Mouse (Mus musculus) lung, embryonic 16.5 days (tissue): ENCODE measurements around the gene Adgrv1. TPM values are rescaled to one million over a fixed set of nuclear protein-coding genes. Genes with fewer than 3 reads are reported as not detected.

Experiments used
- ATAC-seq: fragments of 200-750 bp; cut with Nextera tagmentation; 2 replicates; pipeline ENCODE4 v1.8.0; 2017; ENCODE audit warnings: low read depth, mild to moderate bottlenecking, moderate library complexity
- H3K27ac ChIP-seq: fragments of 300-500 bp; sonication (generic); 2 replicates; pipeline ENCODE4 v1.5.1; 2014; ENCODE audit warnings: mild to moderate bottlenecking, control low read depth, low read length
- H3K27me3 ChIP-seq: fragments of 300-500 bp; sonication (generic); 2 replicates; pipeline ENCODE4 v1.6.1; 2014; ENCODE audit warnings: low read depth, low read length, mixed read lengths; ENCODE audit not compliant: control insufficient read depth, insufficient read depth
- H3K36me3 ChIP-seq: fragments of 300-500 bp; sonication (generic); 2 replicates; pipeline ENCODE4 v1.6.1; 2014; ENCODE audit warnings: low read length; ENCODE audit not compliant: control insufficient read depth, insufficient read depth
- H3K4me1 ChIP-seq: fragments of 300-500 bp; sonication (generic); replicated peaks from 2 replicates; pipeline ENCODE4 v1.6.1; 2014; ENCODE audit warnings: low read length, mixed read lengths; ENCODE audit not compliant: control insufficient read depth, insufficient read depth
- H3K4me2 ChIP-seq: fragments of 300-500 bp; sonication (generic); 2 replicates; pipeline ENCODE4 v1.6.1; 2014; ENCODE audit warnings: low read depth, low read length, control low read depth
- H3K4me3 ChIP-seq: fragments of 300-500 bp; sonication (generic); 2 replicates; pipeline ENCODE4 v1.5.1; 2014; ENCODE audit warnings: mild to moderate bottlenecking, low read length, control low read depth
- H3K9ac ChIP-seq: fragments of 300-500 bp; sonication (generic); 2 replicates; pipeline ENCODE4 v1.6.1; 2014; ENCODE audit warnings: low read length, control low read depth
- H3K9me3 ChIP-seq: fragments of 300-500 bp; sonication (generic); 2 replicates; pipeline ENCODE4 v1.6.1; 2016; ENCODE audit warnings: low read length; ENCODE audit not compliant: control insufficient read depth
- WGBS: fragments of 180-500 bp; shearing (Covaris S2); extraction: QIAGEN DNeasy Blood & Tissue Kit; methylation state at CpG from one replicate; pipeline ENCODE4 v1.1.7; 2014; 5-methylcytosine and 5-hydroxymethylcytosine counted together
- polyA plus RNA-seq: library from polyadenylated mRNA; unstranded; fragments of >200 nt; fragmentation: Nextera tagmentation; extraction: Ambion mirVana; gene quantifications from 2 replicates; pipeline ENCODE4 v1.2.1, GENCODE M21; 2015

Gene Adgrv1
- polyA plus RNA-seq, 1 experiment from 2014 or later = 1.3 TPM

- H3K27me3 ChIP-seq = no peaks in the 10 kb centered on the region
- H3K36me3 ChIP-seq = no peaks in the 10 kb centered on the region
- H3K4me3 ChIP-seq = no peak overlapping the region
- H3K4me1 ChIP-seq = no peaks in the 10 kb centered on the region
- 84% methylated on average over 4 of the region's 4 CpGs for WGBS
- no peak overlapping the region for H3K9ac ChIP-seq
- no peak overlapping the region for H3K4me2 ChIP-seq
- no peak for ATAC-seq
- no peak overlapping the region for H3K27ac ChIP-seq
- H3K9me3 ChIP-seq = no peaks in the 10 kb centered on the region
Measured at GRCm38 (mm10) chr13:81449630-81450029, 183.3 kb downstream of the Adgrv1 start.

DNA sequence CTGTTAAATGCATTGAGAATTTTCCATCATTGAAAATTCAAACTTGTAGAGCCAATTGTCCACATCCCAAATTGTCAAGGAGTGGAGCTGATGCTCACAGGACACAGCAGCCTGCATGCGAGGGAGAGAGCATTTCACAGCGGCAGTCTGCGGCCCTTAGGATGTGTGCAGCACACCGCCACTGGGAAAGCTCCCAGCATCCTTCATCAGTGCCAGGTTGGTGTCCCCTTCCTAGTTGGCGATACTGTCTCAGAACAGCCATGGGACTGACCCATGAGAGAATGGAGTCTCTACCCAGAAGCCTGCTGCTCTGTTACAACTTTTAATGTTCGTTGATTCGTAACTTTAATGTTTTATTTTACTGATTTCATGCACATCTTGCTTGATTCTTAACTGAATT is 183.8 kb downstream of the Adgrv1 start:
- Histone ChIP-seq H3K4me3 (no peak overlapping the region), H3K36me3 (no peaks in the 10 kb centered on the region), H3K4me2 (no peak overlapping the region), H3K27ac (no peak overlapping the region), H3K27me3 (no peaks in the 10 kb centered on the region), H3K4me1 (no peaks in the 10 kb centered on the region), H3K9ac (no peak overlapping the region), H3K9me3 (no peaks in the 10 kb centered on the region)
- ATAC-seq = no peak
- WGBS = 91% methylated on average over 7 of the region's 7 CpGs

GRCm38 (mm10) chr13:81441412-81441811 is 191.5 kb downstream of the Adgrv1 start:
- Histone ChIP-seq H3K4me3 (no peak overlapping the region), H3K36me3 (no peaks in the 10 kb centered on the region), H3K9ac (no peak overlapping the region), H3K27me3 (no peaks in the 10 kb centered on the region), H3K4me2 (no peak overlapping the region), H3K4me1 (no peaks in the 10 kb centered on the region), H3K9me3 (no peaks in the 10 kb centered on the region), H3K27ac (no peak overlapping the region)
- ATAC-seq = no peak
- WGBS = 79% methylated on average over 3 of the region's 3 CpGs

DNA sequence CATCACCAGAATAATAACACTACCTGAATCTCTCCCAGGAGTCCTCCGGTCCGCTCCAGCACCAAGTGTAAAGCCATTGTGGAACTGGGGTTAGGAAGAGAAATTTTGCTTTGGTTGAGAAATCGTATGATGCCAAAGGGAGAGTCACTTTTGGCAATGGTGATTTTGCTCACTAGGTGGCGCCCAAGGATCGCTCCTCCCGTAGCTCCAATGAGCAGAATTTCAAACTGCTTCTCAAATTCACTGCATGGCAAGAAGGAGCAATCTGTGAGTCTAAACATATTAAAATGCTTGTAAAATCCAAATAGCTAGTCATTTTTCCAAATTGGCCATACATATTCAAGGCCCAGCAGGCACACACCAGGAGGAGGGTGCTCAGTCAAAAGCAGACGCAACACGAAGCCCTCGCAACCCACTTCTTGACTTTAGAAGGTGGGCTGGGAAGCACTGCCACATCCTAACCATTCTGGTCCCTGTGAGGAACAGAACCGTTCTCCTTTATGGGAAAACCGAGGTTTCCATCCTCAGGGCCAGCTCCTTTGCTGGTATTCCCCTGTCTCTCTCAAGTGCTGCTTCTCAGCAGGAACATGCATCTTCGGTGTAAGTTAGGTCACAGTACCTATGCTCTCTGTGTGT is 193.4 kb downstream of the Adgrv1 start:
- H3K4me2 ChIP-seq = no peak overlapping the region
- WGBS = 37% methylated on average over 12 of the region's 12 CpGs
- H3K27me3 ChIP-seq = no peaks in the 10 kb centered on the region
- ATAC-seq = no peak
- H3K27ac ChIP-seq = no peak overlapping the region
- H3K36me3 ChIP-seq = no peaks in the 10 kb centered on the region
- H3K9ac ChIP-seq = no peak overlapping the region
- no peaks in the 10 kb centered on the region for H3K9me3 ChIP-seq
- no peaks in the 10 kb centered on the region for H3K4me1 ChIP-seq
- H3K4me3 ChIP-seq = no peak overlapping the region

- Histone ChIP-seq H3K9ac (no peak overlapping the region), H3K4me2 (no peak overlapping the region), H3K4me3 (no peak overlapping the region), H3K27me3 (no peaks in the 10 kb centered on the region), H3K36me3 (no peaks in the 10 kb centered on the region), H3K9me3 (no peaks in the 10 kb centered on the region), H3K4me1 (no peaks in the 10 kb centered on the region), H3K27ac (no peak overlapping the region)
- WGBS = 53% methylated on average over 8 of the region's 8 CpGs
- no peak for ATAC-seq
Measured at GRCm38 (mm10) chr13:81437088-81437487, 195.9 kb downstream of the Adgrv1 start.

GRCm38 (mm10) chr13:81426896-81427755 is 205.8 kb downstream of the Adgrv1 start:
- Histone ChIP-seq H3K9ac (no peak overlapping the region), H3K9me3 (no peaks in the 10 kb centered on the region), H3K4me1 (no peaks in the 10 kb centered on the region), H3K27me3 (no peaks in the 10 kb centered on the region), H3K4me2 (no peak overlapping the region), H3K27ac (no peak overlapping the region), H3K36me3 (no peaks in the 10 kb centered on the region), H3K4me3 (no peak overlapping the region)
- WGBS = 68% methylated on average over 15 of the region's 15 CpGs
- ATAC-seq = no peak

- Histone ChIP-seq H3K4me1 (no peaks in the 10 kb centered on the region), H3K9ac (no peak overlapping the region), H3K27me3 (no peaks in the 10 kb centered on the region), H3K27ac (no peak overlapping the region), H3K9me3 (no peaks in the 10 kb centered on the region), H3K4me3 (no peak overlapping the region), H3K36me3 (no peaks in the 10 kb centered on the region), H3K4me2 (no peak overlapping the region)
- ATAC-seq = no peak
- 54% methylated on average over 6 of the region's 6 CpGs for WGBS
Measured at GRCm38 (mm10) chr13:81425111-81425510, 207.8 kb downstream of the Adgrv1 start.

- H3K27me3 ChIP-seq = no peaks in the 10 kb centered on the region
- H3K4me3 ChIP-seq = no peak overlapping the region
- ATAC-seq = no peak
- H3K36me3 ChIP-seq = no peaks in the 10 kb centered on the region
- no peak overlapping the region for H3K9ac ChIP-seq
- H3K4me1 ChIP-seq = no peaks in the 10 kb centered on the region
- 61% methylated on average over 4 of the region's 4 CpGs for WGBS
- no peak overlapping the region for H3K27ac ChIP-seq
- no peak overlapping the region for H3K4me2 ChIP-seq
- H3K9me3 ChIP-seq = no peaks in the 10 kb centered on the region
Measured at GRCm38 (mm10) chr13:81424002-81424401, 209.0 kb downstream of the Adgrv1 start.

GRCm38 (mm10) chr13:81407881-81408460 is 225.0 kb downstream of the Adgrv1 start:
- Histone ChIP-seq H3K27ac (no peak overlapping the region), H3K36me3 (no peaks in the 10 kb centered on the region), H3K27me3 (no peaks in the 10 kb centered on the region), H3K4me3 (no peak overlapping the region), H3K4me1 (no peaks in the 10 kb centered on the region), H3K4me2 (no peak overlapping the region), H3K9me3 (no peaks in the 10 kb centered on the region), H3K9ac (no peak overlapping the region)
- 66% methylated on average over 1 of the region's 1 CpGs for WGBS
- no peak for ATAC-seq
